Mouse (Mus musculus): ENCODE data around the gene 1700021F07Rik.

The 1700021F07Rik gene

DNA sequence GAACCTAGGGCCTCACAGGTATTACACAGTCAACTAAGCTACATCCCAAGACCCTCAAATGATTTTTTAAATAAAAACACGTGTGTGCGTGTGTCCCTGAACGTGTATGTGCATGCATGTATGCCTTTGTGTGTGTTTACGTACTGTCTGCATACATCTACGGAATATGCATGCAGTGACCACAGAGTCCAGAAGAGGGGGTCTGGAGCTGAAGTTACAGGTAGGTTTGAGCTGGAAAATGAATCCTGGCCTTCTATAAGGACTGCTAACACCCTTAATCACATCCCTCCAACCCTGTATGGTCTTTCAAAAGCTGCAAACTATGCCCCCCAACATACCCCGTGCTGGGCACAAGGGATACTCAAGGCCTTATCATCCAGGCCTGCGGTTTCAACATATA, 41.0 kb downstream of the 1700021F07Rik start:
- no peak for DNase-seq (ENCODE audit: low spot score)

DNA sequence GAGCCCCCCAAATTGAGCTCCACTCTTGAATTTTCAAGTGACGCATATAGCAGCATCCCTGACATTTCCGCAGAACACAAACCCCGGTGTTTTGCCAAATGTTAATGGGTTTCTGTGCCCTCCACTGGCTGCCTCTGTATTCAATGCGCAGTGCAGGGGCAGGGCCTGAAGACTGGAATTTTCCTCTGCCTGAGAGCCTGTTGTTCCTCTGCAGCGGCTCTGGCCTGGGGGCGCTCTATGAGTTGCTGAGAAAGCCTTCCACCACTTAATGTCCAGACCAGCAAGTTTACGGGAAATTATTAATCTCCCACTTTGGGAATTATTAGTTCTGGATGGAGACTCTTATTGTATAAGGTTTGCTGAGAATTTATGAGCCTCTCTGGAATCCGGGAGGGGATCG, 41.8 kb downstream of the 1700021F07Rik start:
- no peak for DNase-seq (ENCODE audit: low spot score)

Data from ovary, adult 18-20 months (tissue).